Mouse (Mus musculus) CH12.LX (cell line): ENCODE data around the gene Klra17. TPM values are rescaled to one million over a fixed set of nuclear protein-coding genes. Genes with fewer than 3 reads are reported as not detected.
"Not testable (repeated sequence)": the region's sequence is repeated elsewhere in the genome, so short reads cannot be mapped to it uniquely, and the experiment has no call there.

Source experiments
- DNase-seq: peaks from one replicate; pipeline ENCODE4 v3.0.0-alpha.2; 2013; ENCODE audit errors: extremely low read depth
- H3K27ac ChIP-seq: 2 replicates; pipeline ENCODE4 v1.5.1; 2012; ENCODE audit warnings: low read depth, mild to moderate bottlenecking, control low read depth, moderate library complexity; ENCODE audit not compliant: insufficient read depth
- H3K27me3 ChIP-seq: replicated peaks from 2 replicates; pipeline ENCODE3; 2012; ENCODE audit warnings: inconsistent platforms
- H3K36me3 ChIP-seq, 2 experiments: replicated peaks in 1 of 2; 2 replicates each; pipeline versions ENCODE3 to v1.6.1; 2012; ENCODE audit warnings: inconsistent platforms in 1 of 2, low read length in 1 of 2, mild to moderate bottlenecking in 1 of 2, mixed read lengths in 1 of 2, moderate library complexity in 1 of 2; ENCODE audit not compliant: control insufficient read depth in 1 of 2, insufficient read depth in 1 of 2
- H3K4me1 ChIP-seq, 2 experiments: 2 replicates each; pipeline ENCODE4 v1.6.1; 2012; ENCODE audit warnings: inconsistent platforms in 1 of 2, moderate library complexity in 1 of 2; ENCODE audit not compliant: insufficient read depth in 2 of 2, control insufficient read depth in 1 of 2
- H3K4me2 ChIP-seq: 2 replicates; pipeline ENCODE4 v1.6.1; 2012; ENCODE audit warnings: low read depth, mild to moderate bottlenecking, control low read depth; ENCODE audit not compliant: poor library complexity, insufficient read depth, severe bottlenecking
- H3K4me3 ChIP-seq, 3 experiments: fragments of 150-350 bp in 1 of 3; sonication (generic) in 1 of 3; replicated peaks in 1 of 3; 2 replicates each; pipeline versions ENCODE3 to v1.5.1; 2011 to 2012; ENCODE audit warnings: low read depth in 2 of 3, low read length in 2 of 3, mild to moderate bottlenecking in 2 of 3, moderate library complexity in 2 of 3, control low read depth in 1 of 3, improper control_type of control experiment in 1 of 3, inconsistent platforms in 1 of 3, mixed read lengths in 1 of 3; ENCODE audit not compliant: poor library complexity in 1 of 3
- H3K79me2 ChIP-seq: replicated peaks from 2 replicates; pipeline ENCODE4 v1.6.1; 2012; ENCODE audit warnings: mild to moderate bottlenecking, moderate library complexity; ENCODE audit not compliant: control insufficient read depth, poor library complexity, insufficient read depth, severe bottlenecking; ENCODE audit errors: extremely low read depth
- H3K9ac ChIP-seq: 2 replicates; pipeline ENCODE4 v1.6.1; 2012; ENCODE audit warnings: low read depth, mild to moderate bottlenecking, control low read depth, moderate library complexity; ENCODE audit not compliant: insufficient read depth
- H3K9me3 ChIP-seq: replicated peaks from 2 replicates; pipeline ENCODE3; 2012; ENCODE audit warnings: low read length, inconsistent platforms, mixed read lengths
- CHD1 ChIP-seq: IDR thresholded peaks from 2 replicates; pipeline ENCODE4 v1.6.1; 2012; ENCODE audit warnings: low read depth, low read length, improper control_type of control experiment, inconsistent platforms
- ELF1 ChIP-seq: IDR thresholded peaks from 2 replicates; pipeline ENCODE4 v1.6.1; 2014; ENCODE audit warnings: low read depth, mild to moderate bottlenecking, inconsistent platforms, low read length, improper control_type of control experiment
- ETS1 ChIP-seq: conservative IDR thresholded peaks from 2 replicates; pipeline ENCODE4 v1.6.1; 2012; ENCODE audit warnings: low read depth, mild to moderate bottlenecking, inconsistent platforms, low read length, improper control_type of control experiment, moderate library complexity
- GABPA ChIP-seq: IDR thresholded peaks from 2 replicates; pipeline ENCODE4 v1.6.1; 2012; ENCODE audit warnings: low read depth, low read length, improper control_type of control experiment, inconsistent platforms; ENCODE audit not compliant: insufficient replicate concordance
- MAFK ChIP-seq: IDR thresholded peaks from 2 replicates; pipeline ENCODE4 v1.6.1; 2011; ENCODE audit warnings: low read length, improper control_type of control experiment; ENCODE audit not compliant: insufficient replicate concordance
- MAZ ChIP-seq: IDR thresholded peaks from 2 replicates; pipeline ENCODE4 v1.6.1; 2012; ENCODE audit warnings: low read depth, mild to moderate bottlenecking, inconsistent platforms, low read length, improper control_type of control experiment, moderate library complexity
- POLR2AphosphoS2 ChIP-seq: IDR thresholded peaks from 2 replicates; pipeline ENCODE4 v1.6.1; 2011; ENCODE audit warnings: low read depth, low read length, improper control_type of control experiment
- RCOR1 ChIP-seq: conservative IDR thresholded peaks from 2 replicates; pipeline ENCODE4 v1.6.1; 2012; ENCODE audit warnings: low read depth, mild to moderate bottlenecking, inconsistent platforms, low read length, improper control_type of control experiment
- TBP ChIP-seq: conservative IDR thresholded peaks from 2 replicates; pipeline ENCODE4 v1.6.1; 2011; ENCODE audit warnings: low read depth, low read length, improper control_type of control experiment
- TCF12 ChIP-seq: IDR thresholded peaks from 2 replicates; pipeline ENCODE4 v1.6.1; 2014; ENCODE audit warnings: low read depth, mild to moderate bottlenecking, inconsistent platforms, low read length, improper control_type of control experiment
- ZKSCAN1 ChIP-seq: IDR thresholded peaks from 2 replicates; pipeline ENCODE4 v1.6.1; 2012; ENCODE audit warnings: low read depth, inconsistent platforms, low read length, improper control_type of control experiment, borderline replicate concordance
- ZNF384 ChIP-seq: IDR thresholded peaks from 2 replicates; pipeline ENCODE4 v1.6.1; 2012; ENCODE audit warnings: low read depth, low read length, improper control_type of control experiment, inconsistent platforms
- dilution Hi-C: fragments of 300-500 bp; cut with MboI; formaldehyde crosslinking; loops from 2 replicates; pipeline ENCODE4 v1.14.3; 2020; ENCODE audit warnings: low sequenced_read_pairs; ENCODE audit not compliant: extremely low pct_unique_long_range_greater_than_20kb, extremely low pct_ligation_motif_present
- in situ Hi-C: fragments of 300-500 bp; cut with MboI; formaldehyde crosslinking; loops from 3 replicates; pipeline ENCODE4 v1.14.3; 2019; ENCODE audit warnings: low sequenced_read_pairs, low pct_ligation_motif_present, low pct_unique_long_range_greater_than_20kb, mixed read lengths
- polyA plus RNA-seq: library from polyadenylated mRNA; unstranded; fragments of >175 nt; gene quantifications from 2 replicates; pipeline ENCODE4 v1.2.1, GENCODE M21; 2012; ENCODE audit warnings: low read depth; ENCODE audit not compliant: insufficient read length
- total RNA-seq, 2 experiments: library from RNA; depleted of rRNA; stranded (reverse); fragments of 300-350 nt in 1 of 2; fragments of >200 nt in 1 of 2; gene quantifications; 2 replicates each; pipeline ENCODE4 v1.2.3; 2012 to 2014

The Klra17 gene
- total and polyA plus RNA-seq, 3 experiments = not detected

- no peak for DNase-seq
- Histone ChIP-seq H3K4me1 (no peaks in the 10 kb centered on the region), H3K27ac (no peak overlapping the region), H3K9me3 (no peaks in the 10 kb centered on the region), H3K27me3 (no peaks in the 10 kb centered on the region), H3K79me2 (no peaks in the 10 kb centered on the region), H3K4me2 (no peak overlapping the region), H3K9ac (no peak overlapping the region), H3K36me3 (no peaks in the 10 kb centered on the region), H3K4me3 (no peak overlapping the region)
- no peak for TF ChIP-seq TCF12
- no peak for TF ChIP-seq POLR2AphosphoS2
- TF ChIP-seq ZKSCAN1 = no peak
- no peak for TF ChIP-seq TBP
- no peak for TF ChIP-seq GABPA
- TF ChIP-seq CHD1 = no peak
- no peak for TF ChIP-seq ETS1
- no peak for TF ChIP-seq MAFK
- TF ChIP-seq ELF1 = no peak
- no peak for TF ChIP-seq ZNF384
- no peak for TF ChIP-seq RCOR1
- TF ChIP-seq MAZ = no peak
- in situ Hi-C loops = no loop called here
- dilution Hi-C loops = no loop called here
Measured at GRCm38 (mm10) chr6:129817731-129818130, 58.7 kb downstream of the Klra17 start.

GRCm38 (mm10) chr6:129784170-129784569 is 92.3 kb downstream of the Klra17 start, which contains the start of gene Gm156:
Gene Gm156, minus strand, starts transcription at chr6:129784270.
- in situ Hi-C loops, dilution Hi-C loops, H3K79me2 ChIP-seq, DNase-seq, H3K9ac ChIP-seq, H3K4me2 ChIP-seq, H3K27me3 ChIP-seq, H3K9me3 ChIP-seq, H3K36me3 ChIP-seq, H3K4me3 ChIP-seq, H3K27ac ChIP-seq, H3K4me1 ChIP-seq: not testable (repeated sequence)

Other genes with a start within 250 kb of the Klra17 start
- not detected in 2 replicates for gene Klrc3, start 233.3 kb downstream of the Klra17 start, total RNA-seq (2012; rRNA removed)
- not detected in 2 replicates for gene Klrc3, start 233.3 kb downstream of the Klra17 start, total RNA-seq (2014; rRNA removed)
- not detected in 2 replicates for gene Klrc3, start 233.3 kb downstream of the Klra17 start, polyA plus RNA-seq
- gene Klrc2, start 216.0 kb downstream of the Klra17 start, total RNA-seq (2012; rRNA removed) = not detected in 2 replicates
- not detected in 2 replicates for gene Klrc2, start 216.0 kb downstream of the Klra17 start, total RNA-seq (2014; rRNA removed)
- not detected in 2 replicates for gene Klrc2, start 216.0 kb downstream of the Klra17 start, polyA plus RNA-seq
- not detected in 2 replicates for gene Klrc1, start 197.7 kb downstream of the Klra17 start, total RNA-seq (2012; rRNA removed)
- not detected in 2 replicates for gene Klrc1, start 197.7 kb downstream of the Klra17 start, total RNA-seq (2014; rRNA removed)
- not detected in 2 replicates for gene Klrc1, start 197.7 kb downstream of the Klra17 start, polyA plus RNA-seq
- not detected in 2 replicates for gene Klri1, start 159.5 kb downstream of the Klra17 start, total RNA-seq (2012; rRNA removed)
- not detected in 2 replicates for gene Klri1, start 159.5 kb downstream of the Klra17 start, total RNA-seq (2014; rRNA removed)
- gene Klri1, start 159.5 kb downstream of the Klra17 start, polyA plus RNA-seq = not detected in 2 replicates
- not detected in 2 replicates for gene Klri2, start 136.2 kb downstream of the Klra17 start, total RNA-seq (2012; rRNA removed)
- not detected in 2 replicates for gene Klri2, start 136.2 kb downstream of the Klra17 start, total RNA-seq (2014; rRNA removed)
- gene Klri2, start 136.2 kb downstream of the Klra17 start, polyA plus RNA-seq = not detected in 2 replicates
- not detected in 2 replicates for gene Gm156, start 92.4 kb downstream of the Klra17 start, total RNA-seq (2012; rRNA removed)
- gene Gm156, start 92.4 kb downstream of the Klra17 start, total RNA-seq (2014; rRNA removed) = not detected in 2 replicates
- gene Gm156, start 92.4 kb downstream of the Klra17 start, polyA plus RNA-seq = not detected in 2 replicates
- gene Gm17631, start 14.0 kb downstream of the Klra17 start, total RNA-seq (2012; rRNA removed) = not detected in 2 replicates
- not detected in 2 replicates for gene Gm17631, start 14.0 kb downstream of the Klra17 start, total RNA-seq (2014; rRNA removed)
- not detected in 2 replicates for gene Gm17631, start 14.0 kb downstream of the Klra17 start, polyA plus RNA-seq
- gene Klra5, start 41.0 kb upstream of the Klra17 start, total RNA-seq (2012; rRNA removed) = not detected in 2 replicates
- gene Klra5, start 41.0 kb upstream of the Klra17 start, total RNA-seq (2014; rRNA removed) = not detected in 2 replicates
- not detected in 2 replicates for gene Klra5, start 41.0 kb upstream of the Klra17 start, polyA plus RNA-seq
- not detected in 2 replicates for gene Klra6, start 150.3 kb upstream of the Klra17 start, total RNA-seq (2012; rRNA removed)
- not detected in 2 replicates for gene Klra6, start 150.3 kb upstream of the Klra17 start, total RNA-seq (2014; rRNA removed)
- gene Klra6, start 150.3 kb upstream of the Klra17 start, polyA plus RNA-seq = not detected in 2 replicates
- not detected in 2 replicates for gene Klra4, start 190.6 kb upstream of the Klra17 start, total RNA-seq (2012; rRNA removed)
- not detected in 2 replicates for gene Klra4, start 190.6 kb upstream of the Klra17 start, total RNA-seq (2014; rRNA removed)
- not detected in 2 replicates for gene Klra4, start 190.6 kb upstream of the Klra17 start, polyA plus RNA-seq